ENCODE assay signal across 8 mouse cellular contexts in genomic region chr19:8942276-8942964, GRCm38 (mm10). TPM values are rescaled to one million over a fixed set of nuclear protein-coding genes. Genes with fewer than 3 reads are reported as not detected.
DNase-seq lines count a peak whose midpoint lies in the region; ATAC-seq and TF ChIP-seq lines count a peak whose summit lies in the region.

No protein-coding gene starts in this region.

- peaks cover 53% of the 10 kb centered on the region for H3K36me3 ChIP-seq in heart, embryonic 10.5 days
- peaks cover 33% of the 10 kb centered on the region for H3K36me3 ChIP-seq in ES-E14 (ENCODE audit: control insufficient read depth, insufficient read depth, low read length, poor library complexity, severe bottlenecking)
- H3K36me3 ChIP-seq in forebrain, embryonic 10.5 days (replicated peaks), result peaks cover 67% of the 10 kb centered on the region
- peaks cover 21% of the 10 kb centered on the region for H3K36me3 ChIP-seq in intestine, embryonic 15.5 days
- H3K36me3 ChIP-seq in lung, embryonic 16.5 days (ENCODE audit: control insufficient read depth, insufficient read depth, low read length), result peaks cover 34% of the 10 kb centered on the region
- peaks cover 12% of the 10 kb centered on the region for H3K36me3 ChIP-seq in splenic B cell, adult 2 months (ENCODE audit: control insufficient read depth, insufficient read depth, low read length, poor library complexity, severe bottlenecking)

- H3K4me2 ChIP-seq in intestine, embryonic 15.5 days (replicated peaks), result peak overlapping the region; percentile 69
- peak overlapping the region; percentile 57 for H3K4me2 ChIP-seq in lung, embryonic 16.5 days (ENCODE audit: low read depth, low read length)

- ATAC-seq in intestine, embryonic 15.5 days, result peak; percentile 71
- ATAC-seq in lung, embryonic 16.5 days (ENCODE audit: low read depth), result peak; percentile 62

- intact Hi-C loops in heart, postnatal 10 days (cut with DNase I), result no loop called here

- WGBS in heart, embryonic 10.5 days, result under 1% methylated on average over 46 of the region's 46 CpGs
- WGBS in forebrain, embryonic 10.5 days, result under 1% methylated on average over 46 of the region's 46 CpGs
- 0% methylated on average over 46 of the region's 46 CpGs for WGBS in intestine, embryonic 15.5 days
- under 1% methylated on average over 46 of the region's 46 CpGs for WGBS in lung, embryonic 16.5 days

- DNase-seq in heart, embryonic 10.5 days (ENCODE audit: low spot score), result no peak
- no peak for DNase-seq in heart, postnatal 10 days
- DNase-seq in ES-E14 (ENCODE audit: low read depth, low spot score), result no peak
- no peak for DNase-seq in forebrain, embryonic 10.5 days (ENCODE audit: extremely low spot score, low spot score)
- peak; percentile 68 for DNase-seq in splenic B cell, adult 2 months (ENCODE audit: low read depth, low spot score)
- no peak for DNase-seq in thymus, postnatal 4 days

- H3K9me3 ChIP-seq in heart, embryonic 10.5 days, result no peaks in the 10 kb centered on the region
- H3K9me3 ChIP-seq in ES-E14 (ENCODE audit: control insufficient read depth, insufficient read depth, low read depth, low read length), result no peaks in the 10 kb centered on the region
- no peaks in the 10 kb centered on the region for H3K9me3 ChIP-seq in forebrain, embryonic 10.5 days
- H3K9me3 ChIP-seq in intestine, embryonic 15.5 days, result no peaks in the 10 kb centered on the region
- H3K9me3 ChIP-seq in lung, embryonic 16.5 days (ENCODE audit: control insufficient read depth, low read length), result no peaks in the 10 kb centered on the region

- peaks cover 26% of the 10 kb centered on the region for H3K4me1 ChIP-seq in heart, embryonic 10.5 days
- peaks cover 9 to 19% of the 10 kb centered on the region in 2 experiments; a peak in 3 of 4 replicates for H3K4me1 ChIP-seq in ES-E14 (ENCODE audit: control insufficient read depth in 2 of 2, insufficient read depth in 2 of 2, low read length in 2 of 2, poor library complexity in 1 of 2)
- H3K4me1 ChIP-seq in forebrain, embryonic 10.5 days, result peaks cover 42% of the 10 kb centered on the region
- peaks cover 29% of the 10 kb centered on the region for H3K4me1 ChIP-seq in intestine, embryonic 15.5 days (replicated peaks)
- H3K4me1 ChIP-seq in lung, embryonic 16.5 days (replicated peaks; ENCODE audit: control insufficient read depth, insufficient read depth, low read length), result peaks cover 31% of the 10 kb centered on the region

- H3K27ac ChIP-seq in heart, embryonic 10.5 days, result peak overlapping the region; percentile 99
- peak overlapping the region; percentile 82 for H3K27ac ChIP-seq in ES-E14 (ENCODE audit: insufficient read depth, low read depth, low read length, poor library complexity, severe bottlenecking)
- H3K27ac ChIP-seq in forebrain, embryonic 10.5 days, result peak overlapping the region; percentile 99
- H3K27ac ChIP-seq in intestine, embryonic 15.5 days, result peak overlapping the region; percentile 99
- peak overlapping the region; percentile 95 for H3K27ac ChIP-seq in lung, embryonic 16.5 days (ENCODE audit: low read length)

- H3K4me3 ChIP-seq in heart, embryonic 10.5 days, result peak overlapping the region; percentile 98
- peak overlapping the region; percentile 88 to 89 for H3K4me3 ChIP-seq in ES-E14 (ENCODE audit: insufficient read depth in 1 of 2, low read depth in 1 of 2, low read length in 2 of 2, poor library complexity in 1 of 2, severe bottlenecking in 1 of 2)
- peak overlapping the region; percentile 69 for H3K4me3 ChIP-seq in forebrain, embryonic 10.5 days
- peak overlapping the region; percentile 96 for H3K4me3 ChIP-seq in intestine, embryonic 15.5 days (replicated peaks)
- peak overlapping the region; percentile 73 for H3K4me3 ChIP-seq in lung, embryonic 16.5 days (ENCODE audit: low read length)

- in situ Hi-C loops in ES-E14 (cut with MboI; ENCODE audit: low sequenced_read_pairs in 2 of 2, unreplicated experiment in 2 of 2), result no loop called here

- peak overlapping the region; percentile 92 for H3K9ac ChIP-seq in ES-E14 (ENCODE audit: insufficient read depth, low read depth, low read length, poor library complexity, severe bottlenecking)
- peak overlapping the region; percentile 99 for H3K9ac ChIP-seq in intestine, embryonic 15.5 days
- peak overlapping the region; percentile 92 for H3K9ac ChIP-seq in lung, embryonic 16.5 days (ENCODE audit: low read length)

- no peaks in the 10 kb centered on the region for H3K27me3 ChIP-seq in heart, embryonic 10.5 days (ENCODE audit: insufficient read depth, poor library complexity, severe bottlenecking)
- H3K27me3 ChIP-seq in forebrain, embryonic 10.5 days (ENCODE audit: poor library complexity, severe bottlenecking), result no peaks in the 10 kb centered on the region
- no peaks in the 10 kb centered on the region for H3K27me3 ChIP-seq in intestine, embryonic 15.5 days (replicated peaks)
- no peaks in the 10 kb centered on the region for H3K27me3 ChIP-seq in lung, embryonic 16.5 days (ENCODE audit: control insufficient read depth, insufficient read depth, low read depth, low read length)
- no peaks in the 10 kb centered on the region for H3K27me3 ChIP-seq in splenic B cell, adult 2 months (ENCODE audit: control insufficient read depth, insufficient read depth, low read length, poor library complexity, severe bottlenecking)

TF ChIP-seq in ES-E14, 5 proteins besides CTCF, POLR2A, EP300 and RAD21:
- no peak for TF ChIP-seq CHD2 (IDR thresholded peaks at IDR 0.05; ENCODE audit: low read depth, low read length)
- TF ChIP-seq ZNF384 (IDR thresholded peaks at IDR 0.05; ENCODE audit: low read depth, low read length), result no peak
- no peak for TF ChIP-seq MAFK (IDR thresholded peaks at IDR 0.05; ENCODE audit: insufficient read depth, low read depth, low read length)
- no peak for TF ChIP-seq ZC3H11A (IDR thresholded peaks at IDR 0.05; ENCODE audit: borderline replicate concordance, low read depth, low read length)
- no peak for TF ChIP-seq HCFC1 (IDR thresholded peaks at IDR 0.05; ENCODE audit: borderline replicate concordance, insufficient read depth, low read length)

RNA-seq across cellular contexts. Expression of gene Mta2, which starts 0.7 kb away (rescaled TPM):
- 113 and 140 TPM in 2 replicates for polyA plus RNA-seq in heart, embryonic 10.5 days (2016; fragmentation: Nextera tagmentation; extraction: Ambion mirVana)
- total RNA-seq in heart, postnatal 10 days (2021), result 10 to 100 TPM; 54.4 to 59.5 TPM
- 89.8 and 92.9 TPM in 2 replicates for total RNA-seq in ES-E14 (2012; rRNA removed)
- polyA plus RNA-seq in forebrain, embryonic 10.5 days (2016; fragmentation: Nextera tagmentation; extraction: Ambion mirVana), result 202 and 206 TPM in 2 replicates
- 130 and 139 TPM in 2 replicates for polyA plus RNA-seq in intestine, embryonic 15.5 days (2015; fragmentation: Nextera tagmentation; extraction: Ambion mirVana)
- polyA plus RNA-seq in lung, embryonic 16.5 days (2015; fragmentation: Nextera tagmentation; extraction: Ambion mirVana), result 149 and 164 TPM in 2 replicates

RNA-seq across cellular contexts. Expression of gene Tut1, which starts 11.2 kb away (rescaled TPM):
- 25.7 and 32.8 TPM in 2 replicates for polyA plus RNA-seq in heart, embryonic 10.5 days (2016; fragmentation: Nextera tagmentation; extraction: Ambion mirVana)
- 10 to 100 TPM in 1 of 2 experiments, 1 to 10 TPM in 1; 8.5 to 10.4 TPM for total RNA-seq in heart, postnatal 10 days (2021)
- 42.6 and 49.6 TPM in 2 replicates for total RNA-seq in ES-E14 (2012; rRNA removed)
- 40.2 and 49.1 TPM in 2 replicates for polyA plus RNA-seq in forebrain, embryonic 10.5 days (2016; fragmentation: Nextera tagmentation; extraction: Ambion mirVana)
- polyA plus RNA-seq in intestine, embryonic 15.5 days (2015; fragmentation: Nextera tagmentation; extraction: Ambion mirVana), result 29.7 and 30.4 TPM in 2 replicates
- polyA plus RNA-seq in lung, embryonic 16.5 days (2015; fragmentation: Nextera tagmentation; extraction: Ambion mirVana), result 27.5 and 28.9 TPM in 2 replicates

RNA-seq across cellular contexts. Expression of gene Eml3, which starts 13.1 kb away (rescaled TPM):
- 17.4 and 24.4 TPM in 2 replicates for polyA plus RNA-seq in heart, embryonic 10.5 days (2016; fragmentation: Nextera tagmentation; extraction: Ambion mirVana)
- 10 to 100 TPM; 16.7 to 18.7 TPM for total RNA-seq in heart, postnatal 10 days (2021)
- 20.6 and 22.2 TPM in 2 replicates for total RNA-seq in ES-E14 (2012; rRNA removed)
- 24.0 and 25.7 TPM in 2 replicates for polyA plus RNA-seq in forebrain, embryonic 10.5 days (2016; fragmentation: Nextera tagmentation; extraction: Ambion mirVana)
- 24.2 and 28.4 TPM in 2 replicates for polyA plus RNA-seq in intestine, embryonic 15.5 days (2015; fragmentation: Nextera tagmentation; extraction: Ambion mirVana)
- 31.0 and 32.2 TPM in 2 replicates for polyA plus RNA-seq in lung, embryonic 16.5 days (2015; fragmentation: Nextera tagmentation; extraction: Ambion mirVana)

RNA-seq across cellular contexts. Expression of gene Rom1, which starts 13.3 kb away (rescaled TPM):
- polyA plus RNA-seq in heart, embryonic 10.5 days (2016; fragmentation: Nextera tagmentation; extraction: Ambion mirVana), result 3.2 and 5.2 TPM in 2 replicates
- 1 to 10 TPM; 6.5 to 7.1 TPM for total RNA-seq in heart, postnatal 10 days (2021)
- 3.6 and 4.0 TPM in 2 replicates for total RNA-seq in ES-E14 (2012; rRNA removed)
- 3.7 and 3.9 TPM in 2 replicates for polyA plus RNA-seq in forebrain, embryonic 10.5 days (2016; fragmentation: Nextera tagmentation; extraction: Ambion mirVana)
- 2.7 and 3.3 TPM in 2 replicates for polyA plus RNA-seq in intestine, embryonic 15.5 days (2015; fragmentation: Nextera tagmentation; extraction: Ambion mirVana)
- 2.8 and 4.0 TPM in 2 replicates for polyA plus RNA-seq in lung, embryonic 16.5 days (2015; fragmentation: Nextera tagmentation; extraction: Ambion mirVana)

RNA-seq across cellular contexts. Expression of gene B3gat3, which starts 22.2 kb away (rescaled TPM):
- 52.0 and 57.9 TPM in 2 replicates for polyA plus RNA-seq in heart, embryonic 10.5 days (2016; fragmentation: Nextera tagmentation; extraction: Ambion mirVana)
- 10 to 100 TPM; 38.7 to 41.8 TPM for total RNA-seq in heart, postnatal 10 days (2021)
- total RNA-seq in ES-E14 (2012; rRNA removed), result 30.4 and 36.8 TPM in 2 replicates
- 49.6 and 52.2 TPM in 2 replicates for polyA plus RNA-seq in forebrain, embryonic 10.5 days (2016; fragmentation: Nextera tagmentation; extraction: Ambion mirVana)
- polyA plus RNA-seq in intestine, embryonic 15.5 days (2015; fragmentation: Nextera tagmentation; extraction: Ambion mirVana), result 40.0 and 44.7 TPM in 2 replicates
- 40.2 and 43.5 TPM in 2 replicates for polyA plus RNA-seq in lung, embryonic 16.5 days (2015; fragmentation: Nextera tagmentation; extraction: Ambion mirVana)
